Mouse (Mus musculus) thymus, adult 2 months (tissue): ENCODE results near the gene Nagpa. TPM values are rescaled to one million over a fixed set of nuclear protein-coding genes. Genes with fewer than 3 reads are reported as not detected.

Experiments used
- DNase-seq: peaks from one replicate; pipeline ENCODE4 v3.0.0; 2021
- H3K27ac ChIP-seq: fragments of 200-500 bp; 2 replicates; pipeline ENCODE4 v1.5.1; 2012; ENCODE audit warnings: low read length, control low read depth; ENCODE audit not compliant: control insufficient read depth, insufficient read depth
- H3K27me3 ChIP-seq: fragments of 200-500 bp; 2 replicates; pipeline ENCODE4 v1.6.1; 2012; ENCODE audit warnings: mild to moderate bottlenecking, low read length, moderate library complexity, mixed read lengths; ENCODE audit not compliant: control insufficient read depth, insufficient read depth
- H3K36me3 ChIP-seq: fragments of 200-500 bp; 2 replicates; pipeline ENCODE4 v1.6.1; 2012; ENCODE audit warnings: mild to moderate bottlenecking, low read length, moderate library complexity; ENCODE audit not compliant: control insufficient read depth, insufficient read depth
- H3K4me1 ChIP-seq: fragments of 200-500 bp; replicated peaks from 2 replicates; pipeline ENCODE4 v1.6.1; 2012; ENCODE audit warnings: low read length; ENCODE audit not compliant: control insufficient read depth, insufficient read depth
- H3K4me3 ChIP-seq: fragments of 200-500 bp; 2 replicates; pipeline ENCODE4 v1.5.1; 2012; ENCODE audit warnings: mild to moderate bottlenecking, low read length, control low read depth, moderate library complexity; ENCODE audit not compliant: control insufficient read depth, insufficient read depth
- CTCF ChIP-seq: fragments of 200-500 bp; IDR thresholded peaks from 2 replicates; pipeline ENCODE4 v1.5.1; 2012; ENCODE audit warnings: mild to moderate bottlenecking, control low read depth, low read length, moderate library complexity, borderline replicate concordance; ENCODE audit not compliant: control insufficient read depth, poor library complexity, insufficient read depth; ENCODE audit errors: extremely low read depth
- POLR2A ChIP-seq: fragments of 200-500 bp; IDR thresholded peaks from 2 replicates; pipeline ENCODE4 v1.6.1; 2012; ENCODE audit warnings: mild to moderate bottlenecking, low read length, control low read depth, moderate library complexity; ENCODE audit not compliant: control insufficient read depth, poor library complexity, insufficient read depth; ENCODE audit errors: extremely low read depth
- WGBS: fragments of 180-500 bp; shearing (Covaris S2); methylation state at CpG from one replicate; pipeline ENCODE4 v1.1.7; 2018; 5-methylcytosine and 5-hydroxymethylcytosine counted together
- polyA plus RNA-seq: library from polyadenylated mRNA; depleted of rRNA; stranded (reverse); fragments of >200 nt; gene quantifications from 2 replicates; pipeline ENCODE4 v1.2.3, GENCODE M21; 2012

Nagpa gene
- polyA plus RNA-seq, 1 experiment = 59.7 TPM

GRCm38 (mm10) chr16:5217341-5218133 is 13.7 kb upstream of the Nagpa start:
- H3K27ac ChIP-seq = no peak overlapping the region
- TF ChIP-seq CTCF (no peak), POLR2A (no peak)
- H3K4me1 ChIP-seq = no peaks in the 10 kb centered on the region
- WGBS = 83% methylated on average over 5 of the region's 5 CpGs
- H3K27me3 ChIP-seq = no peaks in the 10 kb centered on the region
- no peaks in the 10 kb centered on the region for H3K36me3 ChIP-seq
- no peak for DNase-seq
- H3K4me3 ChIP-seq = no peak overlapping the region

DNA sequence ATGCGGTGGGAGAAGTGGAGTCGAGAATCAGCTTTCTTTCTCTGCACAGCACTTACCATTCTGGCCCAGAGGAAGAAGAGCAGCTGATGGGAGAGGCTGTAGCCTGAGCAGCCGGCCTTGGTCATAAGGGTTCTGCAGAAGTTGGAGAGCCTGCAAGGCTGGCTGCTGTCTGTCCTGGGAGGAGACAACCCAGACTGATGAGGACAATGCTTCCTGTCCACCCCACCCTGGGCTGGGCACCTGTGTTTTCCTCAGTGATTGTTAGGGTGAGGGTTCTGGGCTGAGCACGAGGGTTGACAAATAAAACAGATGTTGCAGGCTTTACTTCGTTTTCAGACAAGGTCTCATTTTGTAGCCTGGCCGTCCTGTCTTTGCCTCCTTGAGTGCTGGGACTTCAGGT is 12.9 kb upstream of the Nagpa start:
- DNase-seq = no peak
- Histone ChIP-seq H3K36me3 (no peaks in the 10 kb centered on the region), H3K4me1 (no peaks in the 10 kb centered on the region), H3K4me3 (no peak overlapping the region), H3K27ac (no peak overlapping the region), H3K27me3 (no peaks in the 10 kb centered on the region)
- 79% methylated on average over 6 of the region's 6 CpGs for WGBS
- no peak for TF ChIP-seq POLR2A
- TF ChIP-seq CTCF = no peak

DNA sequence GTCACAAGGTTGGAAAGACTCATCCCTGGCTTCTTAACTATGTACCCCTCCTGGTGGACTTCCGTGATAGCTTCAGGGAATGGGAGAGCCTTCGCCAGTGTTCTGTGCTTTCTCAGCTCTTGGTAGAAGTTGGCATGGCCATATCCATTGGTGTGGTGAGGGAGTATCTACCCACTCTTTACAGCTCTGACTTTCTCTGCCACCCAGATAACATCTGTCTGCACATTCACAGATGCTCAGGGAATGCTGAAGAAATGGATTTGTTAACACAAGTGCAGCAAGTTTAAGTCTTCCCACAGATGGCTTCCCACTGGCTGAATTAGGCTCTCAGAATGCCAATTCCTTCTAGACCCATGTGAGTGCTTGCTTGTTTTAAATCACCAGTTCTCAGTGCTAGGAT is 10.3 kb upstream of the Nagpa start:
- Histone ChIP-seq H3K27me3 (no peaks in the 10 kb centered on the region), H3K36me3 (no peaks in the 10 kb centered on the region), H3K4me1 (no peaks in the 10 kb centered on the region), H3K4me3 (no peak overlapping the region), H3K27ac (no peak overlapping the region)
- 93% methylated on average over 2 of the region's 2 CpGs for WGBS
- no peak for DNase-seq
- TF ChIP-seq POLR2A = no peak
- TF ChIP-seq CTCF = no peak

- Histone ChIP-seq H3K36me3 (no peaks in the 10 kb centered on the region), H3K4me3 (no peak overlapping the region), H3K27ac (no peak overlapping the region), H3K27me3 (no peaks in the 10 kb centered on the region), H3K4me1 (no peaks in the 10 kb centered on the region)
- 96% methylated on average over 3 of the region's 3 CpGs for WGBS
- no peak for TF ChIP-seq POLR2A
- TF ChIP-seq CTCF = no peak
- DNase-seq = no peak
Observed at GRCm38 (mm10) chr16:5212150-5212549, 8.3 kb upstream of the Nagpa start.

DNA sequence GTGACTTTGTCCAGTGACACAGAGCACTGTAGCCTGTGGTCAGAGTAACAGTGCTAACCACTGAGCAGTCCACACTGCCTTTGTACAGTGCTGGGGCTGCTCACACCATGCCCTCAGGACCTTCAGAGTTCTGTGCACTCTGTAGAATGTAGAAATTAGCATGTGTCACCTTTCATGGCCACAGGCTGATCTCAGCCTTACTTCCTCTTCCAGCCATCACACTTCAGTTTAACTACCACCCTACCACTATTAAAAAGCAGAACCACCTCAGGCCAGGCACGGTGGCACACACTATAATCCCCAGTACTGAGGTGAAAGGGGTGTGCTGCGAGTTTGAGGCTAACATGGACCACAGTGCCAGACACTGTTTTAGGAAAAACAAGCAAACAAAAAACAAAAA is 6.6 kb upstream of the Nagpa start:
- H3K27ac ChIP-seq = no peak overlapping the region
- no peaks in the 10 kb centered on the region for H3K27me3 ChIP-seq
- no peak for DNase-seq
- H3K4me1 ChIP-seq = no peaks in the 10 kb centered on the region
- no peak for TF ChIP-seq CTCF
- TF ChIP-seq POLR2A = no peak
- H3K4me3 ChIP-seq = no peak overlapping the region
- WGBS = 27% methylated on average over 2 of the region's 2 CpGs
- H3K36me3 ChIP-seq = no peaks in the 10 kb centered on the region

GRCm38 (mm10) chr16:5206051-5206450 is 2.2 kb upstream of the Nagpa start:
- DNase-seq = no peak
- Histone ChIP-seq H3K27ac (no peak overlapping the region), H3K36me3 (no peaks in the 10 kb centered on the region), H3K27me3 (no peaks in the 10 kb centered on the region), H3K4me3 (no peak overlapping the region), H3K4me1 (peaks cover 4% of the 10 kb centered on the region; the same call in 1 of the 2 replicates)
- WGBS = 91% methylated on average over 5 of the region's 5 CpGs
- no peak for TF ChIP-seq POLR2A
- no peak for TF ChIP-seq CTCF
